Mouse (Mus musculus): ENCODE results near the gene Atp7b.

Gene Atp7b

GRCm38 (mm10) chr8:22022244-22022643 lies 37.9 kb downstream of the Atp7b start:
- no peak for DNase-seq

- no peak for DNase-seq
These were observed 40.6 kb downstream of the Atp7b start for GRCm38 (mm10) chr8:22019498-22019897.

- no peak for DNase-seq
These were observed 42.4 kb downstream of the Atp7b start for GRCm38 (mm10) chr8:22017731-22018130.

GRCm38 (mm10) chr8:22013034-22013707 lies 46.9 kb downstream of the Atp7b start:
- DNase-seq = no peak

GRCm38 (mm10) chr8:22009403-22009802 lies 50.7 kb downstream of the Atp7b start:
- no peak for DNase-seq

- DNase-seq = no peak
These were observed 53.7 kb downstream of the Atp7b start for GRCm38 (mm10) chr8:22006423-22006822.

- no peak for DNase-seq
These were observed 55.2 kb downstream of the Atp7b start for GRCm38 (mm10) chr8:22004750-22005522.

GRCm38 (mm10) chr8:21995181-21995580 lies 64.9 kb downstream of the Atp7b start:
- no peak for DNase-seq

- peak; percentile 49 for DNase-seq
These were observed 67.9 kb downstream of the Atp7b start for GRCm38 (mm10) chr8:21992184-21992583.

- DNase-seq = peak; percentile 28
These were observed 78.3 kb downstream of the Atp7b start for GRCm38 (mm10) chr8:21981664-21982337.

GRCm38 (mm10) chr8:21978193-21978592 lies 81.9 kb downstream of the Atp7b start:
- DNase-seq = no peak

GRCm38 (mm10) chr8:21969475-21969874 lies 90.6 kb downstream of the Atp7b start, which contains the start of gene Ccdc70:
Gene Ccdc70, plus strand, starts transcription at chr8:21969775.
- no peak for DNase-seq

GRCm38 (mm10) chr8:21966646-21967045 lies 93.5 kb downstream of the Atp7b start:
- no peak for DNase-seq

- DNase-seq = no peak
These were observed 101.7 kb downstream of the Atp7b start, which contains the start of gene Fam90a1a for GRCm38 (mm10) chr8:21958414-21958813. Gene Fam90a1a, plus strand, starts transcription at chr8:21958714.

- DNase-seq = no peak
These were observed 103.8 kb downstream of the Atp7b start for GRCm38 (mm10) chr8:21956336-21956735.

- DNase-seq = peak; percentile 23
These were observed 104.8 kb downstream of the Atp7b start for GRCm38 (mm10) chr8:21955321-21955720.

- no peak for DNase-seq
These were observed 112.6 kb downstream of the Atp7b start for GRCm38 (mm10) chr8:21947311-21948017.

GRCm38 (mm10) chr8:21946462-21946861 lies 113.6 kb downstream of the Atp7b start, which contains the start of gene Defb13:
Gene Defb13, plus strand, starts transcription at chr8:21946762.
- no peak for DNase-seq
